Mouse (Mus musculus): ENCODE data around the gene Gabarap. TPM values are rescaled to one million over a fixed set of nuclear protein-coding genes. Genes with fewer than 3 reads are reported as not detected.

The Gabarap gene
- total and polyA plus RNA-seq, 2 experiments from 2014 or later, result 209 to 548 TPM

- no peak for ATAC-seq
- H3K9ac ChIP-seq (replicated peaks; ENCODE audit: low read length), result no peak overlapping the region
- 91% methylated on average over 11 of the region's 11 CpGs for WGBS
- no peaks in the 10 kb centered on the region for H3K27me3 ChIP-seq (ENCODE audit: insufficient read depth, low read length)
- peaks cover 26% of the 10 kb centered on the region for H3K36me3 ChIP-seq (ENCODE audit: insufficient read depth, low read length)
- no peak overlapping the region for H3K27ac ChIP-seq
- H3K9me3 ChIP-seq (ENCODE audit: low read length), result no peaks in the 10 kb centered on the region
- no peak overlapping the region for H3K4me2 ChIP-seq (ENCODE audit: low read depth, low read length)
- peaks cover 34% of the 10 kb centered on the region for H3K4me1 ChIP-seq (ENCODE audit: insufficient read depth, low read length)
- no peak for DNase-seq (ENCODE audit: low spot score)
- TF ChIP-seq CTCF (IDR thresholded peaks at IDR 0.05; ENCODE audit: low read depth), result no peak
- no peak overlapping the region for H3K4me3 ChIP-seq (ENCODE audit: low read length)
Measured at GRCm38 (mm10) chr11:70031321-70031670, 40.4 kb downstream of the Gabarap start.

GRCm38 (mm10) chr11:70038174-70038573 is 47.2 kb downstream of the Gabarap start:
- no peaks in the 10 kb centered on the region for H3K9me3 ChIP-seq (ENCODE audit: low read length)
- H3K4me3 ChIP-seq (ENCODE audit: low read length), result no peak overlapping the region
- DNase-seq (ENCODE audit: low spot score) (no peak), ATAC-seq (no peak)
- no peaks in the 10 kb centered on the region for H3K27me3 ChIP-seq (ENCODE audit: insufficient read depth, low read length)
- no peak overlapping the region for H3K9ac ChIP-seq (replicated peaks; ENCODE audit: low read length)
- no peak overlapping the region for H3K4me2 ChIP-seq (ENCODE audit: low read depth, low read length)
- no peak overlapping the region for H3K27ac ChIP-seq
- no peaks in the 10 kb centered on the region for H3K4me1 ChIP-seq (ENCODE audit: insufficient read depth, low read length)
- peaks cover 38% of the 10 kb centered on the region for H3K36me3 ChIP-seq (ENCODE audit: insufficient read depth, low read length)
- WGBS, result 80% methylated on average over 7 of the region's 7 CpGs
- TF ChIP-seq CTCF (IDR thresholded peaks at IDR 0.05; ENCODE audit: low read depth), result no peak

GRCm38 (mm10) chr11:70039631-70040030 is 48.7 kb downstream of the Gabarap start:
- no peak overlapping the region for H3K4me3 ChIP-seq (ENCODE audit: low read length)
- no peak for ATAC-seq
- 92% methylated on average over 10 of the region's 10 CpGs for WGBS
- TF ChIP-seq CTCF (IDR thresholded peaks at IDR 0.05; ENCODE audit: low read depth), result no peak
- H3K4me1 ChIP-seq (ENCODE audit: insufficient read depth, low read length), result no peaks in the 10 kb centered on the region
- H3K27me3 ChIP-seq (ENCODE audit: insufficient read depth, low read length), result no peaks in the 10 kb centered on the region
- H3K9ac ChIP-seq (replicated peaks; ENCODE audit: low read length), result no peak overlapping the region
- no peak overlapping the region for H3K27ac ChIP-seq
- peaks cover 44% of the 10 kb centered on the region for H3K36me3 ChIP-seq (ENCODE audit: insufficient read depth, low read length)
- DNase-seq (ENCODE audit: low spot score), result no peak
- no peaks in the 10 kb centered on the region for H3K9me3 ChIP-seq (ENCODE audit: low read length)
- H3K4me2 ChIP-seq (ENCODE audit: low read depth, low read length), result no peak overlapping the region

DNA sequence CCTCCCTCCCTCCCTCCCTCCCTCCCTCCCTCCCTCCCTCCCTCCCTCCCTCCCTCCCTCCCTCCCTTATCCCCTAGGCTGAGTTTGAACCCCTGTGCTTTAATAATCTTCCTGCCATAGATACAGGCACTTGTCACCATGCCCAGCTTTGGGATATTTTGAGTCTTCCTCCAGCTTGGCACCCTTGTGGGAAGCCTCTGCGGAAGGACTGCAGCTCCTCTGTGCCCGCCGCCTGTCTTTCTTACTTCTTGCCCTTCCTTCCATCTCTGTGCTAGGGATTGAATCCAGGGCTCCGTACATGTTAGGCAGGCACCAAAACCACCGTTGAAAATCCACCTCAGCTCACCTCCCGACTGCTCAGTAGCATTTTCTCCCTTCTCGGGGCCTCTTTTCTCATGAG is 49.2 kb downstream of the Gabarap start:
- H3K4me3 ChIP-seq (ENCODE audit: low read length), result no peak overlapping the region
- WGBS, result 89% methylated on average over 7 of the region's 7 CpGs
- H3K4me1 ChIP-seq (ENCODE audit: insufficient read depth, low read length), result no peaks in the 10 kb centered on the region
- DNase-seq (ENCODE audit: low spot score), result no peak
- no peak overlapping the region for H3K9ac ChIP-seq (replicated peaks; ENCODE audit: low read length)
- ATAC-seq, result no peak
- peaks cover 47% of the 10 kb centered on the region for H3K36me3 ChIP-seq (ENCODE audit: insufficient read depth, low read length)
- H3K27me3 ChIP-seq (ENCODE audit: insufficient read depth, low read length), result no peaks in the 10 kb centered on the region
- H3K9me3 ChIP-seq (ENCODE audit: low read length), result no peaks in the 10 kb centered on the region
- H3K27ac ChIP-seq, result no peak overlapping the region
- no peak overlapping the region for H3K4me2 ChIP-seq (ENCODE audit: low read depth, low read length)
- no peak for TF ChIP-seq CTCF (IDR thresholded peaks at IDR 0.05; ENCODE audit: low read depth)

DNA sequence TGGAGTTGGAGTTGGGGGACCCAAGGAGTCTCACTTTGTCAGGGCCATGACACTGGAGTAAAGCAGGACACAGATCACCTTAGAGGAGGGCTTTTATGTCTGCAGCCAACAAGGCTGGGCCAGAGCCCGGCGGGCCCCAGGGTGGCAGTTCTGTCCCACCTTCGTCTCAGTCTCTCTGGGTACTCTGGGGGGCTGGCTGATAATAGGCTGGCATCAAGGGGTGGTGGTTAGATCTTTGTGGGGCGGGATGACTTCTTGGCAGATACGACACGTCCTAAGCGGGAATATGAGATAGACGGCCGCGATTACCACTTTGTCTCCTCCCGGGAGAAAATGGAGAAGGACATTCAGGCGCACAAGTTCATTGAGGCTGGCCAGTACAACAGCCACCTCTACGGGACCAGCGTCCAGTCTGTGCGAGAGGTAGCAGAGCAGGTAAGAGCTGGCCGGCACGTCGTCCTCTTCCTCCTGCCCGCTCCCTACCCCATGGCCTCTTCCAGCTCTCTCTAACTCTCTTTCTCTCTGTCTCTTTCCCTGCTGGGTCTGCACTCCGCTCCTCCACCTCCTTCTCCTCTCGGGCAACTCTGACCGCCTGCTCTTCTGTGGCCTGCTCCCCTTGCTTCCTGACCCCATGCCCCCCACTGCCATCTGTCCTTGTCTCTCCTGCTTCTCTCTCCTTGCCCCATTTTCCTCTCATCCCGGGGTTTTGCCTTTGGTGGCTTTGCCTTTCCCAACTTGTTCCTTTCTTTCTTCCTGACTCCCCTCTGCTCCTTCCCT is 51.6 kb downstream of the Gabarap start:
- H3K9ac ChIP-seq (replicated peaks; ENCODE audit: low read length), result no peak overlapping the region
- no peaks in the 10 kb centered on the region for H3K4me1 ChIP-seq (ENCODE audit: insufficient read depth, low read length)
- 85% methylated on average over 23 of the region's 23 CpGs for WGBS
- peaks cover 47% of the 10 kb centered on the region for H3K36me3 ChIP-seq (ENCODE audit: insufficient read depth, low read length)
- no peaks in the 10 kb centered on the region for H3K9me3 ChIP-seq (ENCODE audit: low read length)
- no peak overlapping the region for H3K4me2 ChIP-seq (ENCODE audit: low read depth, low read length)
- no peak overlapping the region for H3K27ac ChIP-seq
- no peaks in the 10 kb centered on the region for H3K27me3 ChIP-seq (ENCODE audit: insufficient read depth, low read length)
- TF ChIP-seq CTCF (IDR thresholded peaks at IDR 0.05; ENCODE audit: low read depth), result no peak
- H3K4me3 ChIP-seq (ENCODE audit: low read length), result no peak overlapping the region
- DNase-seq (ENCODE audit: low spot score) (no peak), ATAC-seq (no peak)

GRCm38 (mm10) chr11:70043665-70044064 is 52.7 kb downstream of the Gabarap start:
- WGBS, result 80% methylated on average over 7 of the region's 7 CpGs
- Histone ChIP-seq H3K27me3 (ENCODE audit: insufficient read depth, low read length) (no peaks in the 10 kb centered on the region), H3K36me3 (ENCODE audit: insufficient read depth, low read length) (peaks cover 43% of the 10 kb centered on the region), H3K4me1 (ENCODE audit: insufficient read depth, low read length) (no peaks in the 10 kb centered on the region), H3K4me3 (ENCODE audit: low read length) (no peak overlapping the region), H3K27ac (no peak overlapping the region), H3K9ac (replicated peaks; ENCODE audit: low read length) (no peak overlapping the region), H3K9me3 (ENCODE audit: low read length) (no peaks in the 10 kb centered on the region), H3K4me2 (ENCODE audit: low read depth, low read length) (no peak overlapping the region)
- ATAC-seq (no peak), DNase-seq (ENCODE audit: low spot score) (no peak)
- TF ChIP-seq CTCF (IDR thresholded peaks at IDR 0.05; ENCODE audit: low read depth), result no peak

MicroRNA genes within 50 kb of the gene (microRNA counts, 519-probe panel; counts per million panel counts)
- microRNA mmu-miR-324-3p (not detected), microRNA mmu-miR-324-5p (3,652 counts per million, percentile 63 among the panel's probes with 10 or more counts)

Small RNA genes lying within 50 kb of the gene (microRNA-seq; reads per million reads assigned to microRNA genes)
- gene Gm44349, result 0 reads per million in 2 experiments
- gene Mir324, result 4,082 to 5,325 reads per million in 2 experiments

Other genes with a start within 250 kb of the Gabarap start
Only the 30 nearest of the 39 such genes appear.
- gene Chrnb1, start 195.2 kb upstream of the Gabarap start, total RNA-seq (2014; rRNA removed), result 1.5 TPM in 1 of 2 replicates, not detected in the other
- gene Chrnb1, start 195.2 kb upstream of the Gabarap start, polyA plus RNA-seq (2015; fragmentation: Nextera tagmentation; extraction: Ambion mirVana), result 0.85 and 1.5 TPM in 2 replicates
- gene Fgf11, start 189.3 kb upstream of the Gabarap start, total RNA-seq (2014; rRNA removed), result 19.1 and 19.2 TPM in 2 replicates
- 3.8 and 4.4 TPM in 2 replicates for gene Fgf11, start 189.3 kb upstream of the Gabarap start, polyA plus RNA-seq (2015; fragmentation: Nextera tagmentation; extraction: Ambion mirVana)
- 0.16 and 0.72 TPM in 2 replicates for gene Tmem102, start 185.5 kb upstream of the Gabarap start, total RNA-seq (2014; rRNA removed)
- 1.1 and 1.5 TPM in 2 replicates for gene Tmem102, start 185.5 kb upstream of the Gabarap start, polyA plus RNA-seq (2015; fragmentation: Nextera tagmentation; extraction: Ambion mirVana)
- not detected in 2 replicates for gene Gm39566, start 175.8 kb upstream of the Gabarap start, total RNA-seq (2014; rRNA removed)
- gene Gm39566, start 175.8 kb upstream of the Gabarap start, polyA plus RNA-seq (2015; fragmentation: Nextera tagmentation; extraction: Ambion mirVana), result not detected in 2 replicates
- not detected in 2 replicates for gene Spem2, start 172.7 kb upstream of the Gabarap start, total RNA-seq (2014; rRNA removed)
- not detected in 2 replicates for gene Spem2, start 172.7 kb upstream of the Gabarap start, polyA plus RNA-seq (2015; fragmentation: Nextera tagmentation; extraction: Ambion mirVana)
- not detected in 2 replicates for gene Spem1, start 169.0 kb upstream of the Gabarap start, total RNA-seq (2014; rRNA removed)
- gene Spem1, start 169.0 kb upstream of the Gabarap start, polyA plus RNA-seq (2015; fragmentation: Nextera tagmentation; extraction: Ambion mirVana), result 0.28 and 0.40 TPM in 2 replicates
- 126 and 130 TPM in 2 replicates for gene Nlgn2, start 153.4 kb upstream of the Gabarap start, total RNA-seq (2014; rRNA removed)
- 20.8 and 22.3 TPM in 2 replicates for gene Nlgn2, start 153.4 kb upstream of the Gabarap start, polyA plus RNA-seq (2015; fragmentation: Nextera tagmentation; extraction: Ambion mirVana)
- 119 and 153 TPM in 2 replicates for gene Tmem256, start 152.6 kb upstream of the Gabarap start, total RNA-seq (2014; rRNA removed)
- 435 and 439 TPM in 2 replicates for gene Tmem256, start 152.6 kb upstream of the Gabarap start, polyA plus RNA-seq (2015; fragmentation: Nextera tagmentation; extraction: Ambion mirVana)
- gene Plscr3, start 144.8 kb upstream of the Gabarap start, total RNA-seq (2014; rRNA removed), result 24.7 and 26.3 TPM in 2 replicates
- gene Plscr3, start 144.8 kb upstream of the Gabarap start, polyA plus RNA-seq (2015; fragmentation: Nextera tagmentation; extraction: Ambion mirVana), result 32.2 and 33.4 TPM in 2 replicates
- gene Tnk1, start 132.4 kb upstream of the Gabarap start, total RNA-seq (2014; rRNA removed), result not detected in 2 replicates
- 0.15 TPM in 1 of 2 replicates, not detected in the other for gene Tnk1, start 132.4 kb upstream of the Gabarap start, polyA plus RNA-seq (2015; fragmentation: Nextera tagmentation; extraction: Ambion mirVana)
- gene Tmem95, start 113.1 kb upstream of the Gabarap start, total RNA-seq (2014; rRNA removed), result not detected in 2 replicates
- gene Tmem95, start 113.1 kb upstream of the Gabarap start, polyA plus RNA-seq (2015; fragmentation: Nextera tagmentation; extraction: Ambion mirVana), result not detected in 2 replicates
- gene Kctd11, start 109.7 kb upstream of the Gabarap start, total RNA-seq (2014; rRNA removed), result 1.7 and 2.0 TPM in 2 replicates
- 1.3 and 1.7 TPM in 2 replicates for gene Kctd11, start 109.7 kb upstream of the Gabarap start, polyA plus RNA-seq (2015; fragmentation: Nextera tagmentation; extraction: Ambion mirVana)
- gene Acap1, start 95.6 kb upstream of the Gabarap start, total RNA-seq (2014; rRNA removed), result 1.5 TPM in 1 of 2 replicates, not detected in the other
- gene Acap1, start 95.6 kb upstream of the Gabarap start, polyA plus RNA-seq (2015; fragmentation: Nextera tagmentation; extraction: Ambion mirVana), result 0.20 and 0.21 TPM in 2 replicates
- gene 2810408A11Rik, start 90.2 kb upstream of the Gabarap start, total RNA-seq (2014; rRNA removed), result 2.9 and 9.7 TPM in 2 replicates
- gene 2810408A11Rik, start 90.2 kb upstream of the Gabarap start, polyA plus RNA-seq (2015; fragmentation: Nextera tagmentation; extraction: Ambion mirVana), result 6.5 and 8.1 TPM in 2 replicates
- 95.1 and 118 TPM in 2 replicates for gene Neurl4, start 90.1 kb upstream of the Gabarap start, total RNA-seq (2014; rRNA removed)
- 11.9 and 13.1 TPM in 2 replicates for gene Neurl4, start 90.1 kb upstream of the Gabarap start, polyA plus RNA-seq (2015; fragmentation: Nextera tagmentation; extraction: Ambion mirVana)
- gene Gps2, start 77.3 kb upstream of the Gabarap start, total RNA-seq (2014; rRNA removed), result 48.1 and 67.6 TPM in 2 replicates
- 60.8 and 65.9 TPM in 2 replicates for gene Gps2, start 77.3 kb upstream of the Gabarap start, polyA plus RNA-seq (2015; fragmentation: Nextera tagmentation; extraction: Ambion mirVana)
- gene Eif5a, start 69.2 kb upstream of the Gabarap start, total RNA-seq (2014; rRNA removed), result 491 and 500 TPM in 2 replicates
- gene Eif5a, start 69.2 kb upstream of the Gabarap start, polyA plus RNA-seq (2015; fragmentation: Nextera tagmentation; extraction: Ambion mirVana), result 1,157 and 1,160 TPM in 2 replicates
- 23.9 and 31.1 TPM in 2 replicates for gene Ybx2, start 55.3 kb upstream of the Gabarap start, total RNA-seq (2014; rRNA removed)
- 3.3 and 5.9 TPM in 2 replicates for gene Ybx2, start 55.3 kb upstream of the Gabarap start, polyA plus RNA-seq (2015; fragmentation: Nextera tagmentation; extraction: Ambion mirVana)
- 9.5 and 12.8 TPM in 2 replicates for gene Slc2a4, start 43.0 kb upstream of the Gabarap start, total RNA-seq (2014; rRNA removed)
- 6.1 and 6.5 TPM in 2 replicates for gene Slc2a4, start 43.0 kb upstream of the Gabarap start, polyA plus RNA-seq (2015; fragmentation: Nextera tagmentation; extraction: Ambion mirVana)
- not detected in 2 replicates for gene Cldn7, start 26.4 kb upstream of the Gabarap start, total RNA-seq (2014; rRNA removed)
- gene Cldn7, start 26.4 kb upstream of the Gabarap start, polyA plus RNA-seq (2015; fragmentation: Nextera tagmentation; extraction: Ambion mirVana), result 0.18 and 0.19 TPM in 2 replicates
- gene Ctdnep1, start 10.0 kb upstream of the Gabarap start, total RNA-seq (2014; rRNA removed), result 37.7 and 40.9 TPM in 2 replicates
- 24.7 and 25.0 TPM in 2 replicates for gene Ctdnep1, start 10.0 kb upstream of the Gabarap start, polyA plus RNA-seq (2015; fragmentation: Nextera tagmentation; extraction: Ambion mirVana)
- gene Elp5, start 8.6 kb upstream of the Gabarap start, total RNA-seq (2014; rRNA removed), result 137 and 147 TPM in 2 replicates
- gene Elp5, start 8.6 kb upstream of the Gabarap start, polyA plus RNA-seq (2015; fragmentation: Nextera tagmentation; extraction: Ambion mirVana), result 168 and 170 TPM in 2 replicates
- 34.3 and 47.9 TPM in 2 replicates for gene Phf23, start 4.6 kb downstream of the Gabarap start, total RNA-seq (2014; rRNA removed)
- gene Phf23, start 4.6 kb downstream of the Gabarap start, polyA plus RNA-seq (2015; fragmentation: Nextera tagmentation; extraction: Ambion mirVana), result 44.0 and 46.0 TPM in 2 replicates
- 20.9 and 37.3 TPM in 2 replicates for gene Dvl2, start 9.5 kb downstream of the Gabarap start, total RNA-seq (2014; rRNA removed)
- gene Dvl2, start 9.5 kb downstream of the Gabarap start, polyA plus RNA-seq (2015; fragmentation: Nextera tagmentation; extraction: Ambion mirVana), result 18.1 and 19.3 TPM in 2 replicates
- gene Acadvl, start 24.3 kb downstream of the Gabarap start, total RNA-seq (2014; rRNA removed), result 44.4 and 47.2 TPM in 2 replicates
- 65.2 and 75.2 TPM in 2 replicates for gene Acadvl, start 24.3 kb downstream of the Gabarap start, polyA plus RNA-seq (2015; fragmentation: Nextera tagmentation; extraction: Ambion mirVana)
- gene Dlg4, start 25.8 kb downstream of the Gabarap start, total RNA-seq (2014; rRNA removed), result 209 and 225 TPM in 2 replicates
- gene Dlg4, start 25.8 kb downstream of the Gabarap start, polyA plus RNA-seq (2015; fragmentation: Nextera tagmentation; extraction: Ambion mirVana), result 18.8 and 22.4 TPM in 2 replicates
- gene Asgr1, start 62.9 kb downstream of the Gabarap start, total RNA-seq (2014; rRNA removed), result 2.3 and 2.8 TPM in 2 replicates
- 3.7 TPM in 2 replicates for gene Asgr1, start 62.9 kb downstream of the Gabarap start, polyA plus RNA-seq (2015; fragmentation: Nextera tagmentation; extraction: Ambion mirVana)
- not detected in 2 replicates for gene Asgr2, start 101.5 kb downstream of the Gabarap start, total RNA-seq (2014; rRNA removed)
- not detected in 2 replicates for gene Asgr2, start 101.5 kb downstream of the Gabarap start, polyA plus RNA-seq (2015; fragmentation: Nextera tagmentation; extraction: Ambion mirVana)
- gene Mgl2, start 139.2 kb downstream of the Gabarap start, total RNA-seq (2014; rRNA removed), result not detected in 2 replicates
- gene Mgl2, start 139.2 kb downstream of the Gabarap start, polyA plus RNA-seq (2015; fragmentation: Nextera tagmentation; extraction: Ambion mirVana), result 1.1 and 1.6 TPM in 2 replicates
- gene Clec10a, start 165.1 kb downstream of the Gabarap start, total RNA-seq (2014; rRNA removed), result 1.7 TPM in 1 of 2 replicates, not detected in the other
- gene Clec10a, start 165.1 kb downstream of the Gabarap start, polyA plus RNA-seq (2015; fragmentation: Nextera tagmentation; extraction: Ambion mirVana), result 1.3 and 1.6 TPM in 2 replicates

Measured in hindbrain, postnatal 0 days (tissue).